Mouse (Mus musculus): Measurements from ENCODE around the gene Olfr56. TPM values are rescaled to one million over a fixed set of nuclear protein-coding genes. Genes with fewer than 3 reads are reported as not detected.
A peak's percentile ranks its signal among the peaks of the same experiment; 100 is the strongest.

Olfr56 gene
- polyA plus RNA-seq, 1 experiment from 2014 or later: not detected

DNA sequence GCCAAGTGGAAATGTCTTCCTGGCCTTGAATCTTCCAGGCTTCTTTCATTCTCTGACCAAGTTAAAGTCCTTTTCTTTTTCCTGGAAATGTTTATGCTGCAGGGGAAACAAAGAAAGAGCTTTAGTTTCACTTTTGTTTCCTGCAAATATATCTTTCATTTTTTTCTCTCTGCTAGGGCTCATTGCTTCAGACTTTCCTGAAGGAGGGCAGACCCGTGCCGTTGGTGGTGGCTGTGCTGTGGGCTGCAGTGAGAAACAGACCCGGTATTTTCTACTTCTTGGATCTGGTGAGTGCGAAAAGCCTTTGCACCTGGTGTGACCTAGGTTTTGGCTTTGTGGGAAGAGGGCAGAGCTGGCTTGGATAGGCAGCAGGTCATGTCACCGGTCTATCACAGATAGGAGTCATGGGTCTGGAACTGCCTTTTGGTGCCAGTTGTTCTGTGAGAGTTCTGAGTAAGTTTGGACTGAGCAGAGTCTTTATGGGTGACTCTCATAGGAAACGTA is 108.2 kb downstream of the Olfr56 start:
- H3K27ac ChIP-seq (replicated peaks): no peak overlapping the region
- 86% methylated on average over 6 of the region's 6 CpGs for WGBS
- no peaks in the 10 kb centered on the region for H3K27me3 ChIP-seq (replicated peaks)
- no peaks in the 10 kb centered on the region for H3K4me1 ChIP-seq
- H3K4me2 ChIP-seq: no peak overlapping the region
- no peaks in the 10 kb centered on the region for H3K9me3 ChIP-seq (replicated peaks)
- H3K9ac ChIP-seq (replicated peaks): no peak overlapping the region
- H3K4me3 ChIP-seq (replicated peaks): no peak overlapping the region
- no peak for ATAC-seq (ENCODE audit: low FRiP score)
- no peaks in the 10 kb centered on the region for H3K36me3 ChIP-seq

DNA sequence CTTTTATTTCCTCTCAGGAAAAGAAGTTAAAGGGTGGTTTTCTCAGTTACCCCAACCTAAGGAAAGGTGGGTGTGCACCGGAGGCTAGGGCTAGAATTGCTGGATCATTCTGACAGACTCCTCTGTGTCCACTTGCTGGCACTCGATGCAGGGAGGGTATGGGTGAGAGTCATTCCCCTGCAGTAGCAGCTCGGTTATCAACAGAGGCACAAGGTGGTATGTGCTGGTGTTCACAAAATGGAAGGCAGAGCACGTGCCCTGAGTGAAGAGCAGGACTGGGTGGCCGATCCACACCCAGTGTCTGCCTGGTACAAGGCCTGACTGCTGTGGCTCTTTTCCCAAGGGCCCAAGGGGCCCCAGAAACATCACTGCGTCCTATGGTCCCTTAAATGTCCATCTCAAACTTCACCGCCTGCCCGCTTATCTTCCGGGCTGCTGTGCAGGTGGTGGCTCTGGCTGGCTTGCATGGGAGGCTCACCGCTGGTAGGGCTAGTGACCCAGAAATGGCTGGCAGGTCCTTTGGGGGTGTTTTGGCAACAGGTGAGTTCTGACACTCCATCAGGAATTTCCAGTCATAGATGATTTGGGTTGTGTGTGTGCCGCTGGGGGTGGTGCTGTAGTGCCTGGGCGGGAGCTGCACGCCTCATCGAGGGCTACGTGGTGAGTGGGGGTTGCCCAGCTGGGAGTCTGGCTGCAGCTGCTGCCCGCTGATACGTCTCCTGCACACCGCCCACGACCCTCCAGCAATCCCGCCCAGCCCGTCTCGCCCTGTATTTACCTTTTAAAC is 109.3 kb downstream of the Olfr56 start:
- ATAC-seq (ENCODE audit: low FRiP score): no peak
- WGBS: 55% methylated on average over 22 of the region's 22 CpGs

DNA sequence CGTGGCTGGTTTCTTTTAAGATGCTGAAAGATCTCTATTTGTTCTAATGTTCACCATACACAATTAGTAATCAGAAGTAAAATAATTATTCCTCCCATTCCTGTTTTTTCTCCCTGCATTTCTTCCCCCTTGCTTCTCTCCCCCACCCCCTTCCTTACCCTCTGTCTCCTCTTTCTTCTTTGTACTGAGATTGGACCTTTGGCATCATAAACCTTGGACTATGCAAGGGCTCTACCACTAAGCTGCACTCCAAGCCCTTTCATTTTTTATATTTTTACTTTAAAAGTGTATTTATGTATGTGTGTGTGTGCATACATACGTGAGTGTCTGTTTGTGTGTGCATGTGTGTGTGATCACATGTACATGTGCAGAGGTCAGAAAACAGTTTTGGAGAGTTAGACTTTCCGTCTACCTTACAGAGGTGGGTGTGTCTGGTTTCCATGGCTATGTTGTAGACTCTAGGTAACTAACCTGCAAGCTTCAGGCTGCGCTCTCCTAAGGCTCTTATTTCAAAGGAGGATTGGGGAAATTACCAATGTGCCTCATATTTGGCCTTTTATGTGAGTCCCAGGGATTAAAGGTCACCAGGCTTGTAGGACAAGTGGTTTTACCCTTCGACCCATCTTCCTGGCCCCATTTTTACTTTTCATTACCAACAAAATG is 110.4 kb downstream of the Olfr56 start:
- Histone ChIP-seq H3K36me3 (no peaks in the 10 kb centered on the region), H3K9me3 (replicated peaks) (no peaks in the 10 kb centered on the region), H3K4me2 (no peak overlapping the region), H3K27me3 (replicated peaks) (no peaks in the 10 kb centered on the region), H3K4me3 (replicated peaks) (no peak overlapping the region), H3K4me1 (no peaks in the 10 kb centered on the region), H3K9ac (replicated peaks) (no peak overlapping the region), H3K27ac (replicated peaks) (no peak overlapping the region)
- ATAC-seq (ENCODE audit: low FRiP score): no peak
- 91% methylated on average over 5 of the region's 5 CpGs for WGBS

More for the DNA sequence above, 109.3 kb downstream of the Olfr56 start:
- H3K4me3 ChIP-seq (replicated peaks): no peak overlapping the region
- no peak overlapping the region for H3K9ac ChIP-seq (replicated peaks)
- peak overlapping the region; percentile 13; the same call in 1 of the 2 replicates for H3K4me2 ChIP-seq
- no peaks in the 10 kb centered on the region for H3K36me3 ChIP-seq
- H3K27me3 ChIP-seq (replicated peaks): no peaks in the 10 kb centered on the region
- H3K27ac ChIP-seq (replicated peaks): no peak overlapping the region
- H3K4me1 ChIP-seq: no peaks in the 10 kb centered on the region
- no peaks in the 10 kb centered on the region for H3K9me3 ChIP-seq (replicated peaks)

- WGBS: 83% methylated on average over 3 of the region's 3 CpGs
- no peak overlapping the region for H3K27ac ChIP-seq (replicated peaks)
- no peak overlapping the region for H3K4me3 ChIP-seq (replicated peaks)
- no peak overlapping the region for H3K4me2 ChIP-seq
- no peaks in the 10 kb centered on the region for H3K4me1 ChIP-seq
- H3K27me3 ChIP-seq (replicated peaks): no peaks in the 10 kb centered on the region
- no peaks in the 10 kb centered on the region for H3K36me3 ChIP-seq
- H3K9ac ChIP-seq (replicated peaks): no peak overlapping the region
- H3K9me3 ChIP-seq (replicated peaks): no peaks in the 10 kb centered on the region
- no peak for ATAC-seq (ENCODE audit: low FRiP score)
Observed at GRCm38 (mm10) chr11:49089735-49090507, 111.2 kb downstream of the Olfr56 start.

- Histone ChIP-seq H3K9ac (replicated peaks) (no peak overlapping the region), H3K27ac (replicated peaks) (no peak overlapping the region), H3K4me3 (replicated peaks) (no peak overlapping the region), H3K4me2 (no peak overlapping the region), H3K4me1 (no peaks in the 10 kb centered on the region), H3K27me3 (replicated peaks) (no peaks in the 10 kb centered on the region), H3K9me3 (replicated peaks) (no peaks in the 10 kb centered on the region), H3K36me3 (no peaks in the 10 kb centered on the region)
- ATAC-seq (ENCODE audit: low FRiP score): no peak
- WGBS: 92% methylated on average over 5 of the region's 5 CpGs
Observed at GRCm38 (mm10) chr11:49090551-49090950, 111.9 kb downstream of the Olfr56 start.

DNA sequence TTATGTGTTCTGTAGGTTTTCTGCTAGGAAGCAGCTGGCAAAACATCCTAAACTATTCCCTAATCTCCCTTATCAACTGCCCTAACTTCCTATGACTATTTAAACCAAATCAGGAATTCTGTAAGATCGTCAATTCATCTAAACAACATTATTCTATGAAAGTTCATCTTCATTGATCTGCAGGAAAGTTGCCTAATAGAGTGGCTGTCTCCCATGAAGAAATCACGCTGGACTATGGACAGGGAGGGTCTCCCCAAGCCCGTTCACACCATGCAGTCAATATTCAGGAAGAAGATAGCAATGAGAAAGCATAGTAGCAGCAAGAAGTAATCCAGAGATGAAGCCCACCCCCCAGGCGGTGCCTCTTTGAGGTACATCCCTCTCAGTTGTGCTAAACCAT is 112.5 kb downstream of the Olfr56 start:
- Histone ChIP-seq H3K4me3 (replicated peaks) (no peak overlapping the region), H3K27me3 (replicated peaks) (no peaks in the 10 kb centered on the region), H3K9me3 (replicated peaks) (no peaks in the 10 kb centered on the region), H3K36me3 (no peaks in the 10 kb centered on the region), H3K4me2 (no peak overlapping the region), H3K9ac (replicated peaks) (no peak overlapping the region), H3K4me1 (no peaks in the 10 kb centered on the region), H3K27ac (replicated peaks) (no peak overlapping the region)
- ATAC-seq (ENCODE audit: low FRiP score): no peak
- 85% methylated on average over 4 of the region's 4 CpGs for WGBS

DNA sequence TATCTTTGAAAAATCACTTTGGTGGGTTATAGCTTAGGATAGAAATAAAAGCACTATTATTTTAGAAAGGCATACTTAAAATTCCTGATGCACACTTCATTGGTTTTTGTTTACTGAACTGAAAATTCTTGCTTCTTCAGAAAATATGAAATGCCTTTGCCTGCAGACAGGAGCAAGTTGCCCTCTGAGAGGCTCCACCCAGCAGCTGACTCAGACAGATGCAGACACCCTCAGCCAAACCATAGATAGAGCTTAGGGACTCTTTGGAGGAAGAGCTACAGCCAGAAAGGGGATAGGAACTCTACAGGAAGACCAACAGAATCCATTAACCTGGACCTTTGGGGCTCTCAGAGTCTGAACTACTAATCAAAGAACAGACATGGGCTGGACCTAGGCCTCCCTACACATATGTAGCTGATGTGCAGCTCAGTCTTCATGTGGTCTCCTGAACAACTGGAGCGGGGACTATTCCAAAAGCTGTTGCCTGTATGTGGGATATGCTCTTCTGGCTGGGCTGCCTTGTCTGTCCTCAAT is 113.4 kb downstream of the Olfr56 start:
- Histone ChIP-seq H3K4me3 (replicated peaks) (no peak overlapping the region), H3K36me3 (no peaks in the 10 kb centered on the region), H3K27me3 (replicated peaks) (no peaks in the 10 kb centered on the region), H3K9ac (replicated peaks) (no peak overlapping the region), H3K4me1 (no peaks in the 10 kb centered on the region), H3K27ac (replicated peaks) (no peak overlapping the region), H3K9me3 (replicated peaks) (no peaks in the 10 kb centered on the region), H3K4me2 (no peak overlapping the region)
- 92% methylated on average over 1 of the region's 1 CpGs for WGBS
- no peak for ATAC-seq (ENCODE audit: low FRiP score)

GRCm38 (mm10) chr11:49092786-49093185 is 114.1 kb downstream of the Olfr56 start:
- ATAC-seq (ENCODE audit: low FRiP score): no peak
- no peak overlapping the region for H3K27ac ChIP-seq (replicated peaks)
- H3K4me3 ChIP-seq (replicated peaks): no peak overlapping the region
- H3K4me2 ChIP-seq: no peak overlapping the region
- no peaks in the 10 kb centered on the region for H3K9me3 ChIP-seq (replicated peaks)
- no peaks in the 10 kb centered on the region for H3K36me3 ChIP-seq
- H3K9ac ChIP-seq (replicated peaks): no peak overlapping the region
- no peaks in the 10 kb centered on the region for H3K27me3 ChIP-seq (replicated peaks)
- no peaks in the 10 kb centered on the region for H3K4me1 ChIP-seq
- 92% methylated on average over 2 of the region's 2 CpGs for WGBS

GRCm38 (mm10) chr11:49093861-49094660 is 115.4 kb downstream of the Olfr56 start:
- Histone ChIP-seq H3K4me1 (no peaks in the 10 kb centered on the region), H3K36me3 (no peaks in the 10 kb centered on the region), H3K27me3 (replicated peaks) (no peaks in the 10 kb centered on the region), H3K9ac (replicated peaks) (no peak overlapping the region), H3K27ac (replicated peaks) (no peak overlapping the region), H3K4me2 (no peak overlapping the region), H3K4me3 (replicated peaks) (no peak overlapping the region), H3K9me3 (replicated peaks) (no peaks in the 10 kb centered on the region)
- no peak for ATAC-seq (ENCODE audit: low FRiP score)
- WGBS: 86% methylated on average over 6 of the region's 6 CpGs

- H3K4me3 ChIP-seq (replicated peaks): no peak overlapping the region
- H3K27me3 ChIP-seq (replicated peaks): no peaks in the 10 kb centered on the region
- 86% methylated on average over 4 of the region's 4 CpGs for WGBS
- ATAC-seq (ENCODE audit: low FRiP score): no peak
- no peak overlapping the region for H3K4me2 ChIP-seq
- H3K9me3 ChIP-seq (replicated peaks): no peaks in the 10 kb centered on the region
- no peaks in the 10 kb centered on the region for H3K4me1 ChIP-seq
- H3K9ac ChIP-seq (replicated peaks): no peak overlapping the region
- no peaks in the 10 kb centered on the region for H3K36me3 ChIP-seq
- no peak overlapping the region for H3K27ac ChIP-seq (replicated peaks)
Observed at GRCm38 (mm10) chr11:49095367-49095766, 116.7 kb downstream of the Olfr56 start.

DNA sequence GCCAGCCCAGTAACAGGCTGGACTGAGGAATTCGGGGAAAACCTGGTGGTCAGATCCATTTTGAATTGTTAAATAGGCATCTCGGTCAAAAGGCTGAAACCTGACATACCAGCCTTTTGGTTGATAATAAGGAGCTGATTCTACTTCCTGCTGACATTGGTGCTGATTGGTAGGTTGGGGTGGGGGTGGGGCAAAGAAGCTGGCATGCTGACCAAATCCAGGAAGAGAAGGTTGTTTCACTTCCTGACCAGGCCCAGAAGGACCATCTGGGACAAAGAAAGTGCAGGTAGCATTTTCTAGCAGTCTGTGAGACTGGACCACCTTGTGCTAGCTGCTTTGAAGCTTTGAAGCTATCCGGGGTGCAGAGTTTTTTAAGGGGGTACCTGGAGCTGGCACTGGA is 121.7 kb downstream of the Olfr56 start:
- 87% methylated on average over 3 of the region's 3 CpGs for WGBS
- no peak for ATAC-seq (ENCODE audit: low FRiP score)
- H3K4me3 ChIP-seq (replicated peaks): no peak overlapping the region
- no peaks in the 10 kb centered on the region for H3K4me1 ChIP-seq
- no peaks in the 10 kb centered on the region for H3K27me3 ChIP-seq (replicated peaks)
- no peak overlapping the region for H3K27ac ChIP-seq (replicated peaks)
- H3K9ac ChIP-seq (replicated peaks): no peak overlapping the region
- H3K4me2 ChIP-seq: no peak overlapping the region
- H3K9me3 ChIP-seq (replicated peaks): no peaks in the 10 kb centered on the region
- no peaks in the 10 kb centered on the region for H3K36me3 ChIP-seq
